Mouse (Mus musculus) megakaryocyte progenitor cell, adult 5-6 weeks (primary cell): ENCODE measurements at regions not wholly inside any gene's neighbourhood (a gene's known extent, or its start where the extent isn't known, plus 50 kb on each side); places are given as distances from the start of the nearest gene placed in this dataset.

Source experiments
- ATAC-seq: replicated peaks from 2 replicates; pipeline ENCODE4 v1.8.0; 2016; ENCODE audit warnings: mild to moderate bottlenecking, moderate TSS enrichment, inconsistent platforms; ENCODE audit not compliant: poor library complexity

DNA sequence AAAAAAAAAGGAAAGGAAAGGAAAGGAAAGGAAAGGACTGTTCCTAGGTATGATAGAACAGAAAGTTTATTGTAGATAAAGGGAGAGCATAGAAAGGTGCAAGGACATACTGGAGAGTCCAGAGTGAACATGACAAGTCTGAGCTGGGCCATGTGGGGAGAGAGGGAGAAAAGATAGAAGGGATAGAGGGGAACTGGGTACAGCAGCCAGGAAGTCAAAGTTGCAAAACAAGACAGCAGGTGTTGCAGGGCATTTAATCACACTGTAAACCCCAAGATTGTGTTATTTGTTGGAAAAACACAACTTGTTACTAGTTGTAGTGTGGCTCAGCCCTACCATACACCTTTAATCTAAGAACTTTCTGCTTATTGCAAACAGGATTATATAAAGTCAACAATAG, 110.6 kb upstream of the Gm28710 start:
- ATAC-seq, result peak; percentile 54; the same call in 1 of the 2 replicates

DNA sequence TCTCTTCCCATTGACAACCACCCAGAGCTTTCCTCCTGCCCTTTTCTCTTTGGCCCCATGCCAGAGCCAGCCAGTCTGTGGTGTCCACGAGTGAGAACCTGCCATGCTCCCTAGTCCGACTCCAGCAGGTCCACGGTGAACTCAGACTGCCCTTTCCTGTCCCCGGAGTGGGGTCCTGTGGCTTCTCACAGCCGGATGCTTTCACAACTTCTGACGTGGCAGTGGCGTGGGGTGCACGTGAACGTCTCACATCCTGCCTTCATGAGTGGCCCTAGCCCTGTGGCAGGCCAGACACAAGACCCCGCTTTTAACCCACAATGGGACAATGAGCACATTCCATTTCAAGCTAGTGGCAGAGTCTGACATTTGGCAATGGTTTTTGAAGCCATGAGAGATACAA, 107.5 kb upstream of the Gm28710 start:
- peak; percentile 51; the same call in 1 of the 2 replicates for ATAC-seq

GRCm38 (mm10) chr5:16699260-16699659, 92.3 kb upstream of the Gm28710 start:
- peak; percentile 57 for ATAC-seq

DNA sequence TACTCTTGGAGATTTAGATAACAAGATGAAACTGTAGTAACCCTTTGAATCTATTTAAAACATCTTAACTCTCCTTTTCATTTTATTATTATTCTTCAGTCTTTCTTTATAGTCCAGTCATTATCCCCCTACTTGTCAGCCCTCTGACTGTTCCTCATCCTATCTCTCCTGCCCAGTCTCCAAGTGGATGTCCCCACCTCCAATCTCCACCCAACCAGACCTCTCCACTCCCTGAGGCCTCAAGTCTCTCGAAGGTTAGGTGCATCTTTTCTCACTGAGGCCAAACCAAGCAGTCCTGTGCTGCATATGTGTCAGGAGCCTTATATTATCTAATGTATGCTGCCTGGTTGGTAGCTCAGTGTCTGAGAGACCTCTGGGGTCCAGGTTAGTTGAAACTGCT, 91.1 kb upstream of the Gm28710 start:
- ATAC-seq, result 0 out of 2 replicates have a peak, but pooled peaks have one; percentile 17

DNA sequence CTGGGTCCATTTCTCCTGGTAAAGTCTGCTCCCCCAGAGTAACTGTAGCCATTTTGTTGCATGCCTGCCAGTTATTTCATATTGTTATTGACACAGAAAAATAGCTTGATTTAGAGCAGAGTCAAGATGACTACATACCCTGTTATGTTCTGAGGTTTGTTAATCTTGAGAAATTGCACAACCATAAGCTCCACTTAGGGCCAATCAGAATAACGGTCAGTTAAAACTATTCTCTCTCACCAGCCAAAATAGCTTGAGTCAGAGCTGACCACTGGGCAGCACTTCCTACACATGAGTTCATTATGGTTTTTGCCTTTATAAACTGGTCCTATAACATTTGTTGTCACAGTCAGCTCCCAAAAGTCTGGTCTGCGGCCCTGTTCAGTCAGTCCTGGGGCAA, 88.9 kb upstream of the Gm28710 start:
- no peak for ATAC-seq

DNA sequence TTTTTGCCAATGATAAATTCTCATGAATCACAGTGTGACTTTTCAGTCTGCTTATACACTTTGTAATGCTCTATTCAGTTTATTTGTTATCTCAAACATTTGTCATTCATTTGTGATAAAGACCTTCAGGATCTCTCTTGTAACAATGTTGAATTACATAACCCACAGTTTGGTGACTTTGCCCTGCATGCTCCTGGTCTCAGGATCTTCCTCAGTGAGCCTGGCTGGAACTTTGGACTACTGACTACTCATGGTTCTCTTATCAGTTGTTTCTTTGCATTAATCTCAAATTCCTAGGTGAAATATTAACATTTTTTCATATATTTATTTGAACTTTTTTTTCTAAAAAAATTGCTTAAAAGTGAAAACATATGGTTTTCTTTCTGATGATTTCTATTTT, 75.7 kb upstream of the Gm28710 start:
- no peak for ATAC-seq

DNA sequence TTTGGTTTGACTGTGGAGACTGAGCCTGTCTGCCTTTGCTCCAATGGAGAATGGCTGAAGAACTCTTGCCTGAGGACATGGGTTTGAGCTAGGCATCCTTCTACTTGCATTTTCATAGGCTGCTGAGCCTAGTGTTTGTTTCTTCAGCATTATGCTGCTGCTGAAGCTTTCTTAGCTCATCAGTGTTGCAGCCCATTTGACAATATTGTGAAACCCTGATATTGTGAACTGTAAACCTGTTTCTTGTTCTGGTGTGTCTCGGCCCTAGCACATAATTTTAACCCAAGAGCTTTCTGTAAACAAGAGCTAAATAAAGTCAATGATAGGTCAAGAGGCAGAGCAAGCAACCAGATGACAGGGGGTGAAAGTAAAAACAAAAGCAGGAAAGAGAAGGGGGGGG, 75.2 kb upstream of the Gm28710 start:
- ATAC-seq, result no peak

GRCm38 (mm10) chr5:16724820-16725219, 66.8 kb upstream of the Gm28710 start:
- no peak for ATAC-seq
